Mouse (Mus musculus) neural tube, embryonic 12.5 days (tissue): ENCODE data around the gene Zfp423. TPM values are rescaled to one million over a fixed set of nuclear protein-coding genes. Genes with fewer than 3 reads are reported as not detected.

ENCODE experiments used
- ATAC-seq: fragments of 200-750 bp; cut with Nextera tagmentation; 2 replicates; pipeline ENCODE4 v1.8.0; 2017; ENCODE audit warnings: low read depth, mild to moderate bottlenecking, moderate TSS enrichment, moderate library complexity; ENCODE audit not compliant: low FRiP score
- H3K27ac ChIP-seq: fragments of 300-500 bp; sonication (generic); 2 replicates; pipeline ENCODE4 v1.5.1; 2016
- H3K27me3 ChIP-seq: fragments of 300-500 bp; sonication (generic); replicated peaks from 2 replicates; pipeline ENCODE4 v1.6.1; 2016; ENCODE audit warnings: mild to moderate bottlenecking
- H3K36me3 ChIP-seq: fragments of 300-500 bp; sonication (generic); 2 replicates; pipeline ENCODE4 v1.6.1; 2016; ENCODE audit warnings: mild to moderate bottlenecking
- H3K4me1 ChIP-seq: fragments of 300-500 bp; sonication (generic); 2 replicates; pipeline ENCODE4 v1.6.1; 2016
- H3K4me2 ChIP-seq: fragments of 300-500 bp; sonication (generic); replicated peaks from 2 replicates; pipeline ENCODE4 v1.6.1; 2016; ENCODE audit warnings: mild to moderate bottlenecking
- H3K4me3 ChIP-seq: fragments of 300-500 bp; sonication (generic); 2 replicates; pipeline ENCODE4 v1.5.1; 2016
- H3K9ac ChIP-seq: fragments of 300-500 bp; sonication (generic); 2 replicates; pipeline ENCODE4 v1.6.1; 2016; ENCODE audit warnings: mild to moderate bottlenecking
- H3K9me3 ChIP-seq: fragments of 300-500 bp; sonication (generic); 2 replicates; pipeline ENCODE4 v1.6.1; 2016; ENCODE audit warnings: mild to moderate bottlenecking
- WGBS: fragments of 180-500 bp; shearing (Covaris S2); methylation state at CpG from one replicate; pipeline ENCODE4 v1.1.7; 2016; 5-methylcytosine and 5-hydroxymethylcytosine counted together
- polyA plus RNA-seq: library from polyadenylated mRNA; unstranded; fragments of >200 nt; fragmentation: Nextera tagmentation; extraction: Ambion mirVana; gene quantifications from 2 replicates; pipeline ENCODE4 v1.2.1, GENCODE M21; 2016

Gene Zfp423
- polyA plus RNA-seq, 1 experiment from 2014 or later = 48.5 TPM

GRCm38 (mm10) chr8:87962514-87963225 is 3.3 kb upstream of the Zfp423 start:
- H3K9me3 ChIP-seq = no peaks in the 10 kb centered on the region
- peaks cover 49% of the 10 kb centered on the region for H3K4me1 ChIP-seq
- 2% methylated on average over 26 of the region's 26 CpGs for WGBS
- H3K36me3 ChIP-seq = no peaks in the 10 kb centered on the region
- no peak for ATAC-seq
- H3K4me2 ChIP-seq = peak overlapping the region; percentile 96
- H3K4me3 ChIP-seq = peak overlapping the region; percentile 93
- H3K27ac ChIP-seq = no peak overlapping the region
- peaks cover 10% of the 10 kb centered on the region for H3K27me3 ChIP-seq
- H3K9ac ChIP-seq = peak overlapping the region; percentile 61; the same call in 1 of the 2 replicates

DNA sequence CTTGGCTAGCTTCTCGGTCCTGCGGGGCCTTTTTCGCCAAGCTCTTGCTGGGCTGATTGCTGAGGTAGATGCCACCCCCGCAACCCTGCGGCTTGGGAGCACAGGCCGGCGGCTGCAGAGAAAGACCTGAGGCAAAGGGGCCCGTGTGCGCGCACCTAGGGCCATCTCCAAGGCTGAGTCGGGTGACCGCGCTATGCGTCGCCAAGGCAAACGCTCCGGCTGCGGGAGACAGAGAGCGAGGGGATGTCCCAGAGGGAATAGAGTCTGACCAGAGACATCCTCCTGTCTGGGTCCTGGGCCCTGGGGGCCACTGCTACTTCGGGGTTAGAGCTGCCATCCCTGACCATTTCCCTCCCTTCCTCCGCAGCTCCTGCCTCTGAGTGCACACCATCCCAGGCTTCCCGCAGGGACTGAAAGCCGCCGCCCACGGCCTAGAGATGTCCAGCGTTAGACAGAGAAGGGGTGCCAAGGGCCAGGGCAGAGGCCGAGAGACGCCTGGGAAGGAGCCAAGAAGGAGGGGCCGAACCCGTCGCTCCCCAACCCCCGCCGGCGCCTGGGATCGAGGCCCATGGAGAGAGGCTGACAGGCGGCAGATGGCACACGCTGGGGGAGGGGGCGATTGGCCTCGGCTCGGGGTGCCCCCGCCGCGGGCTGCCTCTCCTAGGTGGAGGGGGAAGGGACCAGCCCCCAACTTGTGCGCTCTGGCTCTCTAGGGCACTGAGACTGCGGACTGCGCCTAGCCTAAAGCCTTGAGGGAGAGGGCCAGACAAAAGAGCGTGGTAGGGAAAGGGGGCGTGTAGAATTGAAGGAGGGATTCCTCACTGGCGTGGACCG is 2.5 kb upstream of the Zfp423 start:
- peak overlapping the region; percentile 96 for H3K4me2 ChIP-seq
- H3K27ac ChIP-seq = no peak overlapping the region
- under 1% methylated on average over 50 of the region's 50 CpGs for WGBS
- peaks cover 50% of the 10 kb centered on the region for H3K4me1 ChIP-seq
- no peaks in the 10 kb centered on the region for H3K36me3 ChIP-seq
- peaks cover 10% of the 10 kb centered on the region for H3K27me3 ChIP-seq
- H3K9ac ChIP-seq = peak overlapping the region; percentile 61
- peak; percentile 38 for ATAC-seq
- H3K4me3 ChIP-seq = peak overlapping the region; percentile 93
- H3K9me3 ChIP-seq = no peaks in the 10 kb centered on the region

- no peaks in the 10 kb centered on the region for H3K9me3 ChIP-seq
- peaks cover 57% of the 10 kb centered on the region for H3K4me1 ChIP-seq
- peak overlapping the region; percentile 96 for H3K4me2 ChIP-seq
- H3K9ac ChIP-seq = peak overlapping the region; percentile 61; the same call in 1 of the 2 replicates
- whole genome bisulfite sequencing = 1% methylated on average over 20 of the region's 20 CpGs
- no peak overlapping the region for H3K27ac ChIP-seq
- H3K36me3 ChIP-seq = no peaks in the 10 kb centered on the region
- H3K4me3 ChIP-seq = peak overlapping the region; percentile 93
- no peak for ATAC-seq
- peaks cover 10% of the 10 kb centered on the region for H3K27me3 ChIP-seq
Observed at GRCm38 (mm10) chr8:87961108-87961507, 1.7 kb upstream of the Zfp423 start.

DNA sequence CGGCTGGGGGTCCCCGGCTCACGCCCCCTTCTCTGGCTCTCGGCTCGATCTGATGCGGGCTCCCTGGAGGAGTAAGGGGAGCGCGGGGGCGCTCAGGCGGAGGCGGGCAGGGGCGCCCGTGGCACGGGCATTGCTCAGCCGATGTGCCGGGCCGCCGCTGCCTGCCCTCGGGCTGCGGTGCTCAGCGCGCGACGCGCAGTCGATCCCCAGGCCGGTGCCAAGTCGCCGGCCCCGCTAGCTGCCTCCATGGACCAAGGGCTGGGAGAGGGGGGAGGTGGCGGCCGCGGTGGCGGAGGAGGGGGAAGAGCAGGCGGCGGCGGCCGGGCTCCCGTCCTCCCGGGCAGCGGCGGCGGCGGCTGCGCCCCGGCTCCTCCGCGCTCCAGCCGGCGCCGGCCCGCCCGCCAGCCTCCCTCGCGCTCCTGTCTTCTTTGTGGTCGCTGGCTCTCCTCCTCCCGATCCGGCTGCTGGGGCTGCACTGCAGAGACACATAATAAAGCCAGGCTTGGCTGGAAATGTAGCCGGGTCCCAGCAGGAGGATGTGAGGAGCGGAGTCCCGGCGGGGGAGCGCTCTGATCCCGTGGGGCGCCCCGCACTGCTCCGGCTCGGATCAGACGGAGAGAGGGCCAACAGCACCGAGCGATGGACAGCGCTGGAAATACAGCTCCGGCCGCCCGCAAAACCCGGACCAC is 810 bp upstream of the Zfp423 start:
- H3K4me1 ChIP-seq = peaks cover 57% of the 10 kb centered on the region
- H3K27ac ChIP-seq = peak overlapping the region; percentile 96
- ATAC-seq = peak; percentile 75
- H3K4me2 ChIP-seq = peak overlapping the region; percentile 96
- peak overlapping the region; percentile 93 for H3K4me3 ChIP-seq
- WGBS = under 1% methylated on average over 49 of the region's 76 CpGs
- peaks cover 10% of the 10 kb centered on the region for H3K27me3 ChIP-seq
- peak overlapping the region; percentile 97 for H3K9ac ChIP-seq
- no peaks in the 10 kb centered on the region for H3K9me3 ChIP-seq
- H3K36me3 ChIP-seq = no peaks in the 10 kb centered on the region

- H3K9me3 ChIP-seq = no peaks in the 10 kb centered on the region
- ATAC-seq = peak; percentile 39
- no peaks in the 10 kb centered on the region for H3K36me3 ChIP-seq
- H3K27me3 ChIP-seq = peaks cover 10% of the 10 kb centered on the region
- H3K9ac ChIP-seq = peak overlapping the region; percentile 97
- H3K4me3 ChIP-seq = peak overlapping the region; percentile 93
- under 1% methylated on average over 81 of the region's 115 CpGs for WGBS
- peak overlapping the region; percentile 96 for H3K4me2 ChIP-seq
- H3K4me1 ChIP-seq = peaks cover 63% of the 10 kb centered on the region
- peak overlapping the region; percentile 96 for H3K27ac ChIP-seq
Observed at GRCm38 (mm10) chr8:87958451-87959319, 710 bp downstream of the Zfp423 start.

GRCm38 (mm10) chr8:87957871-87958450 is 1.4 kb downstream of the Zfp423 start:
- Histone ChIP-seq H3K9ac (peak overlapping the region; percentile 97), H3K4me3 (peak overlapping the region; percentile 93), H3K4me1 (peaks cover 67% of the 10 kb centered on the region), H3K27ac (peak overlapping the region; percentile 96), H3K27me3 (peaks cover 10% of the 10 kb centered on the region), H3K9me3 (no peaks in the 10 kb centered on the region), H3K36me3 (no peaks in the 10 kb centered on the region), H3K4me2 (peak overlapping the region; percentile 96)
- ATAC-seq = no peak
- under 1% methylated on average over 20 of the region's 20 CpGs for WGBS

- no peak for ATAC-seq
- Histone ChIP-seq H3K9me3 (no peaks in the 10 kb centered on the region), H3K4me1 (peaks cover 47% of the 10 kb centered on the region), H3K4me2 (no peak overlapping the region), H3K4me3 (no peak overlapping the region), H3K36me3 (no peaks in the 10 kb centered on the region), H3K27me3 (0 out of 2 replicates have a peak, but pooled peaks cover under 1% of the 10 kb centered on the region), H3K9ac (no peak overlapping the region), H3K27ac (no peak overlapping the region)
- WGBS = 60% methylated on average over 5 of the region's 5 CpGs
Observed at GRCm38 (mm10) chr8:87956001-87956400, 3.4 kb downstream of the Zfp423 start.

- no peak overlapping the region for H3K4me3 ChIP-seq
- H3K9ac ChIP-seq = no peak overlapping the region
- H3K36me3 ChIP-seq = no peaks in the 10 kb centered on the region
- no peak overlapping the region for H3K27ac ChIP-seq
- 13% methylated on average over 5 of the region's 5 CpGs for WGBS
- ATAC-seq = no peak
- peak overlapping the region; percentile 23; the same call in 1 of the 2 replicates for H3K4me2 ChIP-seq
- H3K9me3 ChIP-seq = no peaks in the 10 kb centered on the region
- peaks cover 49% of the 10 kb centered on the region for H3K4me1 ChIP-seq
- no peaks in the 10 kb centered on the region for H3K27me3 ChIP-seq
Observed at GRCm38 (mm10) chr8:87953473-87953872, 5.9 kb downstream of the Zfp423 start.

DNA sequence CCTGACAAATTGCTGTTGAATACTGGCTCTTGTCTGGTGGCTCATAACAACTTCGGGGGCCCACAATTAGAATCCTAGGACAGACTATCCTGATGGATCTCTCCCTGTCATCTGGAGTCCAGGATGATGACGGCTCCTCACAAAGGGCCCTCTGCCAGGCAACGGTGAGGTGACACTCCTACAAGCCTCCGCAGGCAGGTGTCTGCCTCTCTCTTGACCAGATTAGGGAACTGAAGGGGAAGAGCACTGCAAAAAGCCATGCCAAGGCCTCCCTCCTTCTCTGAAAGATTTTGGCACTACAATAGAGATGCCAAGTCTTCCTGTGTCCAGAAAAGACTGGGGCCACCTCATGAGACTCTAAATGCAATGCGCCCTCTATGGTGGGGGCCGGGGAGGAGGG is 7.1 kb downstream of the Zfp423 start:
- Histone ChIP-seq H3K36me3 (no peaks in the 10 kb centered on the region), H3K27ac (no peak overlapping the region), H3K9me3 (no peaks in the 10 kb centered on the region), H3K4me2 (no peak overlapping the region), H3K4me3 (no peak overlapping the region), H3K4me1 (peaks cover 48% of the 10 kb centered on the region), H3K27me3 (no peaks in the 10 kb centered on the region), H3K9ac (no peak overlapping the region)
- WGBS = 78% methylated on average over 6 of the region's 6 CpGs
- no peak for ATAC-seq

GRCm38 (mm10) chr8:87944225-87944934 is 15.0 kb downstream of the Zfp423 start:
- WGBS = 24% methylated on average over 5 of the region's 5 CpGs
- Histone ChIP-seq H3K27me3 (no peaks in the 10 kb centered on the region), H3K4me2 (peak overlapping the region; percentile 76), H3K4me3 (no peak overlapping the region), H3K9ac (peak overlapping the region; percentile 64; the same call in 1 of the 2 replicates), H3K36me3 (peaks cover 3% of the 10 kb centered on the region; the same call in 1 of the 2 replicates), H3K27ac (no peak overlapping the region), H3K4me1 (peaks cover 56% of the 10 kb centered on the region), H3K9me3 (no peaks in the 10 kb centered on the region)
- ATAC-seq = peak; percentile 41; the same call in 1 of the 2 replicates
